Mouse (Mus musculus): ENCODE data around the gene Slc25a38.
"Not testable (repeated sequence)": the region's sequence is repeated elsewhere in the genome, so short reads cannot be mapped to it uniquely, and the experiment has no call there.

Slc25a38 gene

GRCm38 (mm10) chr9:120089125-120089524 is 21.0 kb upstream of the Slc25a38 start:
- no peak for TF ChIP-seq NANOG (IDR thresholded peaks at IDR 0.05; ENCODE audit: borderline replicate concordance, low read length)
- TF ChIP-seq CTCF (conservative IDR thresholded peaks at IDR 0.05; ENCODE audit: low read length), result peak; percentile 81
- H3K4me3 ChIP-seq (replicated peaks; ENCODE audit: low read length), result no peak overlapping the region
- H3K36me3 ChIP-seq (ENCODE audit: insufficient read depth, low read length), result no peaks in the 10 kb centered on the region

GRCm38 (mm10) chr9:120091086-120091485 is 19.1 kb upstream of the Slc25a38 start:
- Histone ChIP-seq H3K4me1 (replicated peaks; ENCODE audit: low read depth, low read length) (no peaks in the 10 kb centered on the region), H3K9me3 (ENCODE audit: low read length) (peaks cover 7% of the 10 kb centered on the region), H3K27me3 (ENCODE audit: insufficient read depth, low read length) (peaks cover 4% of the 10 kb centered on the region; the same call in 1 of the 2 replicates), H3K36me3 (ENCODE audit: insufficient read depth, low read length) (no peaks in the 10 kb centered on the region), H3K4me3 (replicated peaks; ENCODE audit: low read length) (no peak overlapping the region)
- no peak for TF ChIP-seq CTCF (conservative IDR thresholded peaks at IDR 0.05; ENCODE audit: low read length)
- no peak for TF ChIP-seq POU5F1 (IDR thresholded peaks at IDR 0.05; ENCODE audit: borderline replicate concordance, low read length)
- TF ChIP-seq NANOG (IDR thresholded peaks at IDR 0.05; ENCODE audit: borderline replicate concordance, low read length), result no peak

More at GRCm38 (mm10) chr9:120089125-120089524, 21.0 kb upstream of the Slc25a38 start:
- Histone ChIP-seq H3K27me3 (ENCODE audit: insufficient read depth, low read length) (peaks cover 9% of the 10 kb centered on the region; the same call in 1 of the 2 replicates), H3K4me1 (replicated peaks; ENCODE audit: low read depth, low read length) (no peaks in the 10 kb centered on the region), H3K9me3 (ENCODE audit: low read length) (peaks cover 7% of the 10 kb centered on the region)

- Histone ChIP-seq H3K9me3 (ENCODE audit: low read length) (peaks cover 7% of the 10 kb centered on the region), H3K4me1 (replicated peaks; ENCODE audit: low read depth, low read length) (no peaks in the 10 kb centered on the region), H3K27me3 (ENCODE audit: insufficient read depth, low read length) (peaks cover 4% of the 10 kb centered on the region; the same call in 1 of the 2 replicates), H3K36me3 (ENCODE audit: insufficient read depth, low read length) (no peaks in the 10 kb centered on the region), H3K4me3 (replicated peaks; ENCODE audit: low read length) (no peak within 1 kb of the TSS)
- TF ChIP-seq NANOG (IDR thresholded peaks at IDR 0.05; ENCODE audit: borderline replicate concordance, low read length) (no peak), CTCF (conservative IDR thresholded peaks at IDR 0.05; ENCODE audit: low read length) (no peak), POU5F1 (IDR thresholded peaks at IDR 0.05; ENCODE audit: borderline replicate concordance, low read length) (no peak)
Observed at GRCm38 (mm10) chr9:120091696-120092238, 18.4 kb upstream of the Slc25a38 start, which contains the start of gene Ccr8. Gene Ccr8, plus strand, starts transcription at chr9:120092114.

GRCm38 (mm10) chr9:120093701-120094100 is 16.5 kb upstream of the Slc25a38 start:
- no peaks in the 10 kb centered on the region for H3K36me3 ChIP-seq (ENCODE audit: insufficient read depth, low read length)
- H3K9me3 ChIP-seq (ENCODE audit: low read length), result peaks cover 7% of the 10 kb centered on the region
- no peak for TF ChIP-seq NANOG (IDR thresholded peaks at IDR 0.05; ENCODE audit: borderline replicate concordance, low read length)
- TF ChIP-seq POU5F1 (IDR thresholded peaks at IDR 0.05; ENCODE audit: borderline replicate concordance, low read length), result no peak
- TF ChIP-seq CTCF (conservative IDR thresholded peaks at IDR 0.05; ENCODE audit: low read length), result no peak

GRCm38 (mm10) chr9:120095886-120096285 is 14.3 kb upstream of the Slc25a38 start:
- H3K27me3 ChIP-seq (ENCODE audit: insufficient read depth, low read length), result peaks cover 4% of the 10 kb centered on the region; the same call in 1 of the 2 replicates
- peaks cover 11% of the 10 kb centered on the region for H3K9me3 ChIP-seq (ENCODE audit: low read length)
- no peaks in the 10 kb centered on the region for H3K36me3 ChIP-seq (ENCODE audit: insufficient read depth, low read length)
- H3K4me1 ChIP-seq (replicated peaks; ENCODE audit: low read depth, low read length), result peaks cover 5% of the 10 kb centered on the region
- TF ChIP-seq CTCF (conservative IDR thresholded peaks at IDR 0.05; ENCODE audit: low read length) (no peak), NANOG (IDR thresholded peaks at IDR 0.05; ENCODE audit: borderline replicate concordance, low read length) (no peak), POU5F1 (IDR thresholded peaks at IDR 0.05; ENCODE audit: borderline replicate concordance, low read length) (no peak)
- H3K4me3 ChIP-seq (replicated peaks; ENCODE audit: low read length), result no peak overlapping the region

More at GRCm38 (mm10) chr9:120093701-120094100, 16.5 kb upstream of the Slc25a38 start:
- Histone ChIP-seq H3K4me1 (replicated peaks; ENCODE audit: low read depth, low read length) (peaks cover 5% of the 10 kb centered on the region), H3K4me3 (replicated peaks; ENCODE audit: low read length) (no peak overlapping the region), H3K27me3 (ENCODE audit: insufficient read depth, low read length) (peaks cover 4% of the 10 kb centered on the region; the same call in 1 of the 2 replicates)

GRCm38 (mm10) chr9:120098682-120099081 is 11.5 kb upstream of the Slc25a38 start:
- TF ChIP-seq POU5F1 (IDR thresholded peaks at IDR 0.05; ENCODE audit: borderline replicate concordance, low read length) (no peak), NANOG (IDR thresholded peaks at IDR 0.05; ENCODE audit: borderline replicate concordance, low read length) (no peak), CTCF (conservative IDR thresholded peaks at IDR 0.05; ENCODE audit: low read length) (peak; percentile 83)
- Histone ChIP-seq H3K4me1 (replicated peaks; ENCODE audit: low read depth, low read length) (peaks cover 5% of the 10 kb centered on the region), H3K36me3 (ENCODE audit: insufficient read depth, low read length) (no peaks in the 10 kb centered on the region), H3K4me3 (replicated peaks; ENCODE audit: low read length) (no peak overlapping the region), H3K27me3 (ENCODE audit: insufficient read depth, low read length) (peaks cover 2% of the 10 kb centered on the region; the same call in 1 of the 2 replicates), H3K9me3 (ENCODE audit: low read length) (peaks cover 32% of the 10 kb centered on the region)

GRCm38 (mm10) chr9:120099304-120099703 is 10.9 kb upstream of the Slc25a38 start:
- Histone ChIP-seq H3K27me3 (ENCODE audit: insufficient read depth, low read length) (no peaks in the 10 kb centered on the region), H3K4me3 (replicated peaks; ENCODE audit: low read length) (no peak overlapping the region), H3K36me3 (ENCODE audit: insufficient read depth, low read length) (no peaks in the 10 kb centered on the region), H3K9me3 (ENCODE audit: low read length) (peaks cover 38% of the 10 kb centered on the region), H3K4me1 (replicated peaks; ENCODE audit: low read depth, low read length) (peaks cover 5% of the 10 kb centered on the region)
- TF ChIP-seq POU5F1 (IDR thresholded peaks at IDR 0.05; ENCODE audit: borderline replicate concordance, low read length) (no peak), NANOG (IDR thresholded peaks at IDR 0.05; ENCODE audit: borderline replicate concordance, low read length) (no peak), CTCF (conservative IDR thresholded peaks at IDR 0.05; ENCODE audit: low read length) (no peak)

GRCm38 (mm10) chr9:120101165-120101564 is 9.0 kb upstream of the Slc25a38 start:
- H3K4me3 ChIP-seq (replicated peaks; ENCODE audit: low read length), result no peak overlapping the region
- no peaks in the 10 kb centered on the region for H3K36me3 ChIP-seq (ENCODE audit: insufficient read depth, low read length)
- TF ChIP-seq POU5F1 (IDR thresholded peaks at IDR 0.05; ENCODE audit: borderline replicate concordance, low read length) (no peak), NANOG (IDR thresholded peaks at IDR 0.05; ENCODE audit: borderline replicate concordance, low read length) (no peak), CTCF (conservative IDR thresholded peaks at IDR 0.05; ENCODE audit: low read length) (no peak)
- peaks cover 41% of the 10 kb centered on the region for H3K9me3 ChIP-seq (ENCODE audit: low read length)
- H3K4me1 ChIP-seq (replicated peaks; ENCODE audit: low read depth, low read length), result peaks cover 5% of the 10 kb centered on the region
- H3K27me3 ChIP-seq (ENCODE audit: insufficient read depth, low read length), result no peaks in the 10 kb centered on the region

GRCm38 (mm10) chr9:120108953-120109352 is 1.2 kb upstream of the Slc25a38 start:
- H3K36me3 ChIP-seq (ENCODE audit: insufficient read depth, low read length); H3K27me3 ChIP-seq (ENCODE audit: insufficient read depth, low read length): not testable (repeated sequence)

More at GRCm38 (mm10) chr9:120108953-120109352, 1.2 kb upstream of the Slc25a38 start:
- Histone ChIP-seq H3K4me1 (replicated peaks; ENCODE audit: low read depth, low read length) (peaks cover 23% of the 10 kb centered on the region), H3K9me3 (ENCODE audit: low read length) (peaks cover 26% of the 10 kb centered on the region)
- not testable (repeated sequence) for H3K4me3 ChIP-seq (replicated peaks; ENCODE audit: low read length)
